Mouse (Mus musculus) adrenal gland, postnatal 25 days (tissue): ENCODE measurements around the gene Srcap. TPM values are rescaled to one million over a fixed set of nuclear protein-coding genes. Genes with fewer than 3 reads are reported as not detected.
"Not testable (repeated sequence)": the region's sequence is repeated elsewhere in the genome, so short reads cannot be mapped to it uniquely, and the experiment has no call there.

Experiments used
- DNase-seq: peaks from one replicate; pipeline ENCODE4 v3.0.0; 2021; ENCODE audit warnings: mixed read lengths
- total RNA-seq: library from RNA; stranded (reverse); gene quantifications from 2 replicates; pipeline ENCODE4 v1.2.3, GENCODE M21; 2021

The Srcap gene
- total RNA-seq, 1 experiment from 2014 or later, result 125 TPM

DNA sequence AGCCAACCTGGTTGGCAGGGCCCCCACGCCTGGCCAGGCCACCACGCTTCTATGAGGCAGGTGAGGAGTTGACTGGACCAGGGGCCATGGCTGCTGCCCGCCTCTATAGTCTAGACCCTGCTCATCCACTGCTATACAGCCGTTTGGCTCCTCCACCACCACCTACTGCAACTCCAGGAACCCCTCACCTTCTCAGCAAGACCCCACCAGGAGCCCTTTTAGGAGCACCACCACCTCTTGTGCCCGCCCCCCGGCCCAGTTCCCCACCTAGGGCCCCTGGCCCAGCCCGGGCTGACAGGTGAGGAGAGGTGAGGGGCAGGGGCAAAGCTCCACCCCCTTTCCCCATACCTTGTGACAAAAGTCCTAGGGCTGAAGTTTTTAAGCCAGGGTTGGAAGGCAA, 21.8 kb upstream of the Srcap start:
- DNase-seq, result no peak

DNA sequence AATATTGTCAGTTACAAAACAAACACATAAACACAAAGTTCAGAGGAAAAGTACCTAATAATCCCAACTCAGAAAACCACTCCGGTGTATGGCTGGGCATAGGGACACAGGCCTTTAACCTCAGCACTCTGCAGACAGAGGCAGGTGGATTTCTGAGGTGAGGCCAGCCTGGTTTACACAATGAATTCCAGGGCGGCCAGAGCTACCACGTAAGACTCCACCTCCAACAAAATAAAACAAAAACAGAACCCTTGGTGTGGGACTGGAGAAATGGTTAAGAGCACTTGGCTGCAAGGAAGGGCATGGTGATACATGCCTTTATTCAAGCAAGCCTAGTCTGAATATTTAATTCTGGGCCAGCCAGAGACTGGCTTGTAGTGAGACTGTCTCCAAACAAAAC, 19.9 kb upstream of the Srcap start:
- no peak for DNase-seq

DNA sequence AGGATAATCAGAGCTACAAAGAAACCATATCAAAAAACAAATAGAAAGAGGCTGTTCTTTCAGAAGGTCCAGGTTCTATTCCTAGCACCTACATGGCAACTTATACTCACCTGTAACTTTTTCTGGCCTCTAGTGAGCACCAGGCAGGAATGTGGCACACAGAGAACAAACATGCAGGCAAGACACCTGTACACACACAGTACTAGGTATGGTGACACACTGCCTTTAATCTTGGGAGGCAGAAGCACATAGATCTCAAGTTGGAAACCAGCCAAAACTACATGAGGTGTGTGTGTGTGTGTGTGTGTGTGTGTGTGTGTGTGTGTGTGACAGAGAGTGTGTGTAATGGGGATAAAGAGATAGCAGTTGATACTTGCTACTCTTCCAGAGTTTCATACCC, 17.1 kb upstream of the Srcap start:
- no peak for DNase-seq

DNA sequence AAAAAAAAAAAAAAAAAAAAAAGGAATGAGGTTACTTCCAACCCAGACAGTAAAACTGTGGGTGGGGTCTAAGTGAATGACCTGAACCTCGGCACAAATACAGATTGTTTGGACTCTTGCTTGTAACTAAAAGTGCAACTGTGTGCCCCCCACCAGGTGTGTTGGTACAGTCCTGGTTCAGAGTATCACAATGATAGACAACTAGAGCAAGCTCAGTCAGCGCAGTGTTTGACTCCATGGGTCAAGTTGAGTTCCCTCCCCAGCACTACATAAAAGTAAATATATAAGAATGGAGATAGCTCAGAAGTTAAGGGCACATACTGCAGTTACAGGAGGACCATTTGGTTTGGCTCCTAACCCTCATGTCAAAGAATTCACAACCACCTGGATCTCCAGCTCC, 14.4 kb upstream of the Srcap start:
- DNase-seq, result no peak

DNA sequence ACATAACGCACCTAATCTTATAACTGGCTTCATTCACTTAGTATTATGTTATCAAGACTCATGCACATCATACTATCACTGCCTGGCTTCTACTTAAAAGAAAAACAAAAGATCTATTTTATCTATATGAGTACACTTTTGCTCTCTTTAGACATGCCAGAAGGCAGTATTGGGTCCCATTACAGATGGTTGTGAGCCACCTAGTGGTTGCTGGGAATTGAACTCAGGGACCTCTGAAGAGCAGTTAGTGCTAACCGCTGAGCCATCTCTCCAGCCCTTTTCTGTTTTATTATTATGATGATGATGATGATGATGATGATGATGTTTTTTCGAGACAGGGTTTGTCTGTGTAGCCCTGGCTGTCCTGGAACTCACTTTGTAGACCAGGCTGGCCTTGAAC, 13.4 kb upstream of the Srcap start:
- DNase-seq, result no peak

DNA sequence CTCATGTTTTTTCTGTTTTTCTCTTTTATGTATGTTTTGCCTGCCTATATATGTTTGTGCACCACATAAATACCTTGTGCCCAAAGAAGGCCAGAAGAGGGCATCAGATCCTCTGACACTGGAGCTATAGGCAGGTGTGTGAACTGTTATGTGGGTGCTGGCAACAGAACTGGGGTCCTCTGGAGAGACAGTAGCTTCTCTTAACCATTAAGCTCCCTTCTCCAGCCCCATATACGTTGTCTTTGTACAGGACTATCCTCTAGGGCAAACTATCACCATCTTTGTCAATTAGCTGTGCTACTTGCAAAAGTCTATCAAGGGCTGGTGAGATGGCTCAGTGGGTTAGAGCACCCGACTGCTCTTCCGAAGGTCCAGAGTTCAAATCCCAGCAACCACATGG, 3.5 kb upstream of the Srcap start:
- no peak for DNase-seq

DNA sequence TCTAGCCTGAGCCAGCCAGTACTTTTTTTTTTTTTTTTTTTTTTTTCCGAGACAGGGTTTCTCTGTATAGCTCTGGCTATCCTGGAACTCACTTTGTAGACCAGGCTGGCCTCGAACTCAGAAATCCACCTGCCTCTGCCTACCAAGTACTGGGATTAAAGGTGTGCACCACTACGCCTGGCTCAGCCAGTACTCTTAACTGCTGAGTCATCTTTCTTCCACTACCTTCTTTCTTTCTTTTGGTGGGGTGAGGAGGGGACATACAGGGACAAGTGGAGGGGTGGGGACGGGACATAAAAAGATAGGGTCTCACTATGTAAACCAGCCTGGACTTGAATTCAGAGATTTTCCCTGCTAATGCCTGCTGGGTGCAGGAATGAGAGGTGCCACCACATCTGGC, 2.0 kb upstream of the Srcap start:
- DNase-seq, result not testable (repeated sequence)

DNA sequence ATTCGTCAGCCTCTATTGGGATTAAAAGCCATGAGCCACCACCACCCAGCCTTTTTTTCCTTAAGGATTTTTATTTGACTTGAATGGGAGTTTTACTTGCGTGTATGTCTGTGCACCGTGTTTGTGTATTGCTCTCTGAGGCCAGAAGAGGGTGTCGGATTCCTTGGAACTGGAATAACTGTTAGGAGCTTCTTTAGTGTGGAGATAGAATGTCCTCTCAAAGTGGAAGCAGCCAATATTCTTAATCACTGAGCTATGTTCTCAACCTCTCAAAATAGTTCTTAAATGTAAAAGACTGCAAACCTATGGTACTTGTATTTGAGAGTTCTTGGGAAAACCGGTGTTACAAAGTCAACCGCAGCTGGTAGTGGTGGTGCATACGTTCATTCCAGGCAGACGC, 542 bp upstream of the Srcap start:
- DNase-seq, result no peak

DNA sequence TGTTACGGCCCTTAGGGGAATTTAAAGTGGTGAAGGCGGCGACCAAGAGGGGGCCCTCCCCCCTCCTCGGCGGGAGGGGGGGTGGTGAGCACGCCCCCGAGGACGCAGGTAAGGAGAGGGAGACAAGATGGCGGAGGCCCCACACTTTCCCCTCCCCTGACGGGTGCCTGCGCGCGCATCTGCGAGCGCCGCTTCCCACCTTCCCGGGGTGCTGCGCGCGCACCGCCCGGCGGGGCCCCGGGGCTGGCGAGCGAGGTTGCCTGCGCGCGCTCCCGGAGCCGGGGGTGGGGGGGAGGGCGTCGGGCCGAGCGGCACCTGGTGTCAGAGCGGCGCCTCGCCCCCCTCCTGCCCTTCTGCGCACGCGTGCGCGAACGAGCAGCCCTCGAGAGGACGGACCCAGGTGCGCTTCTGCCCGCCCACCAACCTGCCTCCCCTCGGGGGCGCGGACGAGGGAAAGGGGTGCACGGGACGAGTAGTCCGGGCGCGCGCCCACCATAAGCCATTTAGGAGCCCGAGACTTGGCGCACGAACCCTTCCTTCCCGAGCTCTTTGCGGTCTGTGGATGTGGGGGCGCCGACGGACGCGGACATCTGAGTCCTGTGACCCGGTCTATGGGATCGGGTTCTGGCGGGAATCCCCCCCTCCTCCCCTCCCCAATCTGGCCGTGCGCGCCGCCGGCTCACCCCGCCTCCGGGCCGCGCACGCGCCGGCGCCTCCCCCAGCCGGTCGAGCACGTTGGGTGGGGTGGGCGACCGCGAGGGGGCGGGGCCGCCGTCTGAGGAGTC, 640 bp downstream of the Srcap start:
- DNase-seq, result peak; percentile 92

DNA sequence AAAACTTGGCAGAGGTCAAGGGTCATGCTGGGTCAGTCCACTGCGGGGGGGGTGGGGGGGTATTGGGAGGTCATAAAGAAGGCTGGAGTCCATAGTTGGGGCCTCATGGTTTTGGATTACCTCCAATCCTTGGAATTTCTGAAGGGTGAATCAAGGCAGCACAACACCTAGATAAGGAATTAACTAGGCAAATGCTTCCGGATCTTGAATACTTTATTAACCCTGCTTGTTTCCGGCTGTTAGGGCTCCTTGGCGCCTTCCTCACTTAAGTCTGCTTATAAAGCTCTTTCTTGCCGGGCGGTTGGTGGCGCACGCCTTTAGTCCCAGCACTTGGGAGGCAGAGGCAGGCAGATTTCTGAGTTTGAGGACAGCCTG, 1.2 kb downstream of the Srcap start:
- no peak for DNase-seq

DNA sequence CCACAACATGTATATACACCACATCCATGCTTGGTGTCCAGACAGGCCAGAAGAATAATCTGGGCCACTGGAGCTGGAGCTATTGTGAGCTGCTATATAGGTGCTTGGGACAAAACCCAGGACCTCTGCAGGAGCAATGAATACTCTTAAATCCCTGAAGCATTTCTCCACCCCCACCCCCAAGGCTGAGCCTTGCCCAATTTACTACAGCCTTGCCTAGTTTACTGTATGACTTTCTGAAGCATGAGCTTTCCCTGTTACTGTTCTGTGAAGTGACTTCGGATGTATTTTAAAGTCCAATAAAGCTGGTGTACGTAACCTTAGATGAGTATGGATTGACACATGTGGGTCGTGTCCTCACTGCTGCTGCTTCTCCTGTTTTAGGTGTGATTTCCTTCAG, 2.0 kb downstream of the Srcap start:
- DNase-seq, result no peak

DNA sequence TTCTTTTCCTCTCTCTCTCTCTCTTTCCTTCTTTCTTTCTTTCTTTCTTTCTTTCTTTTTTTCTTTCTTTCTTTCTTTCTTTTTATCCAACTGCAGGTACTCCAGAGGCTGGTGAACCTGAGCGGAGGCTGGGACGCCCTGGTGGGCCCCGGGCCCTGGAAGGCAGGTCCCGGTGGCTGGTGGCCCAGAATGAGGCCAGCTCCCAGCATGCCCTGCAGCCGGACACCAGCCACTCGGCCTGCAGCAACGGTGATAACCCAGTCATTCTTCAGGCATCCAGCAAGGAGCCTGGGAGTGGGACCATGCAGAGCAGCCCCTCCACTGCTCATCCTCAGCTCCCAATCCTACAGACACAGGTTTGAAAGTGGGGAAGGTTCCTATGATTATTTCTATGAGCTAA, 4.1 kb downstream of the Srcap start:
- DNase-seq, result no peak

DNA sequence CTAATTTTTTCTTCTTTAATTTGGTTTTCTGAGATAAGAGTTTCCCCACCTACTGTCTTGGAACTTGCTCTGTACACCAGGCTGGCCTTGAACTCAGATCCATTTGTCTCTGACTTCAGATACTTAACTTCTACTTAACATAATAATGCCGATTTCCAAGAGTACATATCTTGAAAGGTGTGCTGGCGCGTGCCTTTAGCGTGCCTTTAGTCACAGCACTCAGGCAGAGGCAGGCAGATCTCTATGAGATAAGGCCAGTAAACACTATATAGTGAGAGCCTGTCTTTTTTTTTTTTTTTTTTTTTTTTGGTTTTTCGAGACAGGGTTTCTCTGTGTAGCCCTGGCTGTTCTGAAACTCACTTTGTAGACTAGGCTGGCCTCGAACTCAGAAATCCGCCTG, 4.6 kb downstream of the Srcap start:
- no peak for DNase-seq

DNA sequence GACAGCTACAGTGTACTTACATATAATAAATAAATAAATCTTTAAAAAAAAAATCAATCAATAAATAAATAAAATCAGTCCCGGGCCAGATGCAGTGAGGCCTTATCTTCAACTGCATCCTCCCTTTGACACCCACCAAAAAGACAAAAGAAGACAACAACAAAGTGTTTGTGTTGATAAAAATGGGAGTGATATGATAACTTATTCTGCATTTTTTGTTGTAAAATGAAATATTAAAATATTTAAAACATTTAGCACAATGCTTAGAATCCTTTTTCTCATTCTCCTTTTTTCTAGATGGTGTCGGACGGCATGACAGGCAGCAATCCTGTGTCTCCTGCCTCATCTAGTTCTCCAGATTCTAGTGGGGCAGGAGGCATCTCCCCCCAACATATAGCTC, 7.5 kb downstream of the Srcap start, which contains the start of gene Gm42715:
Gene Gm42715 (plus strand): TSS at position 301 of the 400 bp plus-strand sequence.
- no peak for DNase-seq

DNA sequence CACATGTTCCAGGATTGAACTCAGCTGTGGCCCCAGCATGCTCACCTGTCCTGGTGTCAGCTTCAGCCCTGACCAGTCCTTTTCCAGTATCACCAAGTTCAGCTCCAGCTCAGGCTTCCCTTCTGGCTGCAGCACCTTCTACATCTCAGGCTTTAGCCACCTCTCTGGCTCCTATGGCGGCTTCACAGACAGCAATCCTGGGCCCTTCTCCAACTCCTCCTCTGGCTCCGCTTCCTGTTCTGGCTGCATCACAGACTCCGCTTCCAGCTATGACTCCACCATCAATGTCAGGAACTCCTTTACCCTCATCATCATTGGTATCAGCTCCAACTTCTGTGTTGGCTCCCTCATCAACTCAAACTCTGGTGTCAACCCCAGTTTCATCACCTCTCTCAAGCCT, 29.9 kb downstream of the Srcap start:
- no peak for DNase-seq

DNA sequence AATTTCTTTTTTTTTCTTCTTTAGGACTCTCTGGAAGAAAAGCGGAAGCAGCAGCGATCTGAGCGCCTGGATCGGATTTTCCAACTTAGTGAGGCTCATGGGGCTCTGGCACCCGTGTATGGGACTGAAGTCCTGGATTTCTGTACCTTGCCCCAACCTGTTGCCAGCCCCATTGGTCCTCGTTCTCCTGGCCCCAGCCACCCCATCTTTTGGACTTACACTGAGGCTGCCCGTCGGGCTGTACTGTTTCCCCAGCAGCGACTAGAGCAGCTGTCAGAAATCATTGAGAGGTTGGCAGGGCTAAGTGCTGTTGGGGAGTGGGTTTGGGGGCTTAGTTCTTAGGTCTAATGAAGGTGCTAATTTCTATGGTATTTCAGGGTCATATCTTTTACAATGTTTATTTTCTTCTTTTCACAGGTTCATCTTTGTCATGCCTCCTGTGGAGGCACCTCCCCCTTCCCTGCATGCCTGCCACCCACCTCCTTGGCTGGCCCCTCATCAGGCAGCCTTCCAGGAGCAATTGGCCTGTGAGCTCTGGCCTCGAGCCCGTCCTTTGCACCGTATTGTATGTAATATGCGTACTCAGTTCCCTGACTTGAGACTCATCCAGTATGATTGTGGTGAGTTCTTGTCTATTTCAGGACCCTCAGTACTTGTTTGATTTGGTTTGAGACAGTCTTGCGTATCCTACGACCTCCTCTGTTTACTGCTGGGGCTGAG, 37.5 kb downstream of the Srcap start:
- peak; percentile 48 for DNase-seq

DNA sequence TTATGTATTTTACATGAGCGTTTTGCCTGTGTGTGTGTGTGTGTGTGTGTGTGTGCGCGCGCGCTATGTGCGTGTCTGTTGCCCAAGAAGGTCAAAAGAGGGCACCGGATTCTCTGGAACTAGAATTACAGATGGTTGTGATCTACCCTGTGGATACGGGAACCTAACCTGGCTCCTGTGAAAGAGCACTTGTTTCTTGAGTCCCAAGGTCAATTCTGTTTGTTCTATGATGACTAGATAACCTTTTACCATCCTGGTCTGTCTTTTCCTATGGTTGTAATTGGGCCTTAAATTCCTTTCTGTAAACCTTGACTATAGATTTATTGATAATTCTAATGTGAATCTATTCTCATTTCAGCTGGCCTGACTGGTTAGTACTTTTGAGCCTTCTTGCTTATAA, 39.8 kb downstream of the Srcap start:
- DNase-seq, result no peak

DNA sequence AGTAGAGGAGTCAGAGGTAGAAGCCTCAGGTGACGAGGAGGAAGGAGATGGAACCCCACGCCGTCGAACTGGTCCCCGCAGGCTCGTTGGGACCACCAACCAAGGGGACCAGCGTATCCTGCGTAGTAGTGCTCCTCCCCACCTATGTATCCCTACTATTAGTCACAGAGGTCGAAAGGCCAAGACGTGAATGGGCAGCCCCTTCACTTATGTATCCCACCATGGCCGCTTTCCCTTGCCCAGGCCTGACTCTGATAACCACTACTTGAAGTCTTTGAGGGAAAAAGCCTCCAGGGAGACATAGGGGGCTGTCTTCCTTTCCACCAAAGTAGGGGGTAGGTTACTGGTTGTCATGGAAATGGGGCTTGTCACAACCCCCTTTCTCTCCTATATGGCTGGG, 48.8 kb downstream of the Srcap start:
- no peak for DNase-seq

DNA sequence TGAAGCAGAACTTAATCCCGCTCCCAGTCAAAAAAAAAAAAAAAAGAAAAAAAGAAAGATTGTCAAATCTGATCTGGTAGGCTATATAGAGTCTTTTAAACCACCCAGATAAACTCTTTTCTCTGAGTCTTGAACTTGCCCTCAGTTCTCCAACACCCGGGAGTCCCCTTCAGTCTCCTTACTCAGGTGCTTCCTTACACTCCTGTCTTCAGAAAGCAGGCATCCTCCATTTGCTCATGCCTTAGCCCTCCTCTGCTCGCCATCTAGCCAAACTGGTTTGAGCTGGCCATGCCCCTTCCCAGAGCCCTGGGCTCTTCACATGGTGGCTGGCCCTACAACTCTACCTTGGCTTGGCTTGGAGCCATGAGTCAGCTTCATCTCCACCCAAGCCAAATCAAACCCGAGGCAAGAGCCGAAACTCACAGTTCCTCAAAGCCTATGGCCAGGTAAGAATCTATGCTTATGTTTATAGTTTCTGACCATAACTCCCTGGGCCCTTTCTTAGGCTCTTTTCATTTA, 49.6 kb downstream of the Srcap start, which contains the start of gene Tmem265:
Gene Tmem265 (plus strand): TSS at position 51 of the 519 bp plus-strand sequence.
- no peak for DNase-seq

DNA sequence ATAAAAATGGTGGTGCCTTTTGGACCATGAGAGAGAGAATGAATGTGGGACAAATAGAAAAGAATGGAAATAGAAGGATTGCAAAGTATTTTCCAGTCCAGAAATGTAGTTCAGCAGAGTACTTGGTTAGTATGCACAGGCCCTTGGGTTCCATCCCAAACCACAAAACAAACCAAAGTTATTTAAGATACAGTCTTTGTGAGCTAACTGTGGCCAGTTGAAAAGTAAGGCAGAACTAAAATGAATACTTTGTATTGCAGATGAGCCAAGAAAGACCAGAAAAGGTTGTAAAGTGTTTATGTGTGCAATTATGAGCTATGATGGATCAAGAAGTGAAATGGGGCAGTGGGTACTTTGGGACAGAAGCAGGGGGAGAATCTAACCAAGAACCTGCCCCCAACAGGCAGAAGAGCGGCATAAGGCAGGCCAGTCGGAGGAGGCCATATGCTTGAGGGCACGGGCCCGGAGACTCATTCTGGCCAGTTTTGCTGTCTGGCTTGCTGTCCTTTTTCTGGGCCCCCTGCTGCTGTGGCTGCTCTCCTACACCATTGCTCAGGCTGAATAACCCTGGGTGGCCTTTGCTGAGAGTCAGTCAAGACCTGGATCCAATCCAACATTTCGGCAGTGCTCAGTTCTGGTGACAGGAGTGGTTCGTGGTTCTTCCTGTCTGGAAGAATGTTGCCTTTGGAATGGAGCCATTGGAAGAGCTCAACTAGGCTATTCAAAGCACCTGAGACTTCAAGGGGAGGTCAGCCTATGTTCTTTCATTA, 52.8 kb downstream of the Srcap start:
- DNase-seq, result peak; percentile 38

DNA sequence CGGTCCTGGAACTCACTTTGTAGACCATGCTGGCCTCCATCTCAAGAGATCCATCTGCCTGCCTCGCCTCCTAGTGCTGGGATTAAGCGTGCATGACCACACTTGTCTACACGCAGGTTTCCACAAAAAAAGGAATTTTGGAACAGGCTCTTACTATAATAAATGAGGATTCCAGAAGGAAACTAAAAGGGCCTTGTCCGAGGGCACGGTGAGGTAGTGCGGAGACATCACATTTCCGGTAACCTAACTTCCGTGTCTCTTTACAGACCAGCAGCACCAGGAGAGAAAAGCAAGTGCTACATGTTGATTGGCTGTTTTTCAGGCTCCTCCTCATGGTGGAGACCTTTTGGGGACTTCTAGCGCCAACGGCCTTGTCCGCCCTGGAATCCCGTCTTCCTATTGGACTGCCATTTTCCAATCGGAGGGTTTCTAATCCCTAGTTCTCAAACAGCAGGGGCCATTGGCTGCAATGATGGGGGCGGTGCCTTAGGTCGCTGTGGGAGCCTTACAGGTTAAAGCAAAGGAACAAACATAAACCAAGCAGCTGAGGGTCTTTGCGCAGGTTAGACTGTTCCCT, 61.2 kb downstream of the Srcap start, which contains the start of gene Phkg2:
Gene Phkg2 (plus strand): TSS at position 446 of the 577 bp plus-strand sequence.
- peak; percentile 84 for DNase-seq

DNA sequence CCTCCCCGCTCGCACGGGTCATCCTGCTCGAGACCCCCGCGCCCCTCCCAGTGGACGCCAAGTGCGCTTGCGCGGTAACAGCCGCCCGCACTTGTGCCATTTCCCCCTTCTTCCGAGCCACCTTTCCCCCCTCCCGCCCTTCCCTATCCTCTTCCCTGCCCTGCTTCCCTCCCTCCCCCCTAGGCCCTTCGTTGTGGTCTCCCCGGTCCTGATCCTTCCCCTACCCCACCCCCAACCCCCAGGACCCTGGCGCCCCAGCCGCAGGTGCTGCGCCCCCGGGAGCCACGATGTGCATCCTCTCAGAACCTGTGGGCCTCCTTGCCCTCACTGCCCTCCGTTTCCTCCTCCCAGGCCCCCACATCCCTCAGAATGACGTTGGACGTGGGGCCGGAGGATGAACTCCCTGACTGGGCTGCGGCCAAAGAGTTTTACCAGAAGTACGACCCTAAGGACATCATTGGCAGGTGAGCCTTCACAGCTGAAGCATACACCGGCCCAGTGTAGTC, 61.8 kb downstream of the Srcap start:
- no peak for DNase-seq
